Mouse (Mus musculus): ENCODE data around the gene Acot3.
"Not testable (repeated sequence)": the region's sequence is repeated elsewhere in the genome, so short reads cannot be mapped to it uniquely, and the experiment has no call there.

GRCm38 (mm10) chr12:84050744-84051143 lies 1.2 kb upstream of the Acot3 start:
- not testable (repeated sequence) for TF ChIP-seq CTCF, EP300 (IDR thresholded peaks at IDR 0.05; ENCODE audit: low read depth)
